Mouse (Mus musculus) lung, embryonic 15.5 days (tissue): ENCODE measurements around the gene Tas2r103. TPM values are rescaled to one million over a fixed set of nuclear protein-coding genes. Genes with fewer than 3 reads are reported as not detected.

Source experiments
- ATAC-seq: fragments of 200-750 bp; cut with Nextera tagmentation; 2 replicates; pipeline ENCODE4 v1.8.0; 2017; ENCODE audit warnings: moderate number of reproducible peaks, borderline replicate concordance; ENCODE audit not compliant: low FRiP score, low TSS enrichment; ENCODE audit errors: extremely low read depth
- H3K27ac ChIP-seq: fragments of 300-500 bp; sonication (generic); 2 replicates; pipeline ENCODE4 v1.5.1; 2015; ENCODE audit warnings: moderate library complexity, mild to moderate bottlenecking, inconsistent platforms
- H3K27me3 ChIP-seq: fragments of 300-500 bp; sonication (generic); 2 replicates; pipeline ENCODE4 v1.6.1; 2015; ENCODE audit warnings: inconsistent platforms
- H3K36me3 ChIP-seq: fragments of 300-500 bp; sonication (generic); 2 replicates; pipeline ENCODE4 v1.6.1; 2015; ENCODE audit warnings: inconsistent platforms
- H3K4me1 ChIP-seq: fragments of 300-500 bp; sonication (generic); 2 replicates; pipeline ENCODE4 v1.6.1; 2015; ENCODE audit warnings: inconsistent platforms
- H3K4me2 ChIP-seq: fragments of 300-500 bp; sonication (generic); 2 replicates; pipeline ENCODE4 v1.6.1; 2015; ENCODE audit warnings: inconsistent platforms, mild to moderate bottlenecking, moderate library complexity
- H3K4me3 ChIP-seq: fragments of 300-500 bp; sonication (generic); 2 replicates; pipeline ENCODE4 v1.5.1; 2015; ENCODE audit warnings: mild to moderate bottlenecking, inconsistent platforms
- H3K9ac ChIP-seq: fragments of 300-500 bp; sonication (generic); 2 replicates; pipeline ENCODE4 v1.6.1; 2015; ENCODE audit warnings: inconsistent platforms
- H3K9me3 ChIP-seq: fragments of 300-500 bp; sonication (generic); 2 replicates; pipeline ENCODE4 v1.6.1; 2016; ENCODE audit warnings: inconsistent platforms
- WGBS: fragments of 180-500 bp; shearing (Covaris S2); methylation state at CpG from one replicate; pipeline ENCODE4 v1.1.7; 2015; 5-methylcytosine and 5-hydroxymethylcytosine counted together
- polyA plus RNA-seq: library from polyadenylated mRNA; unstranded; fragments of >200 nt; fragmentation: Nextera tagmentation; extraction: Ambion mirVana; gene quantifications from 2 replicates; pipeline ENCODE4 v1.2.1, GENCODE M21; 2015

The Tas2r103 gene
- polyA plus RNA-seq: not detected in 2 replicates

- WGBS: 74% methylated on average over 2 of the region's 2 CpGs
- no peak for ATAC-seq
- H3K9ac ChIP-seq: no peak within 1 kb of the TSS
Observed at GRCm38 (mm10) chr6:133037001-133037400, at the start of gene Tas2r103. TSS of gene Tas2r103 (minus strand) at chr6:133037101.

GRCm38 (mm10) chr6:133055716-133056115 is 18.8 kb upstream of the Tas2r103 start, which contains the start of gene Tas2r140:
TSS of gene Tas2r140 (minus strand) at chr6:133055816.
- ATAC-seq: no peak
- H3K9me3 ChIP-seq: no peaks in the 10 kb centered on the region
- H3K4me2 ChIP-seq: no peak within 1 kb of the TSS
- H3K27ac ChIP-seq: no peak within 1 kb of the TSS
- H3K9ac ChIP-seq: no peak within 1 kb of the TSS
- H3K27me3 ChIP-seq: no peaks in the 10 kb centered on the region
- H3K36me3 ChIP-seq: no peaks in the 10 kb centered on the region
- H3K4me1 ChIP-seq: no peaks in the 10 kb centered on the region
- no peak within 1 kb of the TSS for H3K4me3 ChIP-seq

More at GRCm38 (mm10) chr6:133037001-133037400, at the start of gene Tas2r103:
- no peaks in the 10 kb centered on the region for H3K36me3 ChIP-seq
- no peak within 1 kb of the TSS for H3K27ac ChIP-seq
- no peaks in the 10 kb centered on the region for H3K27me3 ChIP-seq
- H3K4me2 ChIP-seq: no peak within 1 kb of the TSS
- no peaks in the 10 kb centered on the region for H3K4me1 ChIP-seq
- H3K9me3 ChIP-seq: no peaks in the 10 kb centered on the region
- H3K4me3 ChIP-seq: no peak within 1 kb of the TSS

Other genes starting within 250 kb of the Tas2r103 start
- not detected in 2 replicates for gene Tas2r117, start 234.3 kb downstream of the Tas2r103 start, polyA plus RNA-seq
- not detected in 2 replicates for gene Tas2r123, start 190.0 kb downstream of the Tas2r103 start, polyA plus RNA-seq
- not detected in 2 replicates for gene Tas2r116, start 181.7 kb downstream of the Tas2r103 start, polyA plus RNA-seq
- gene Tas2r110, start 169.1 kb downstream of the Tas2r103 start, polyA plus RNA-seq: not detected in 2 replicates
- not detected in 2 replicates for gene Tas2r113, start 144.1 kb downstream of the Tas2r103 start, polyA plus RNA-seq
- not detected in 2 replicates for gene Tas2r125, start 127.5 kb downstream of the Tas2r103 start, polyA plus RNA-seq
- gene Tas2r129, start 86.0 kb downstream of the Tas2r103 start, polyA plus RNA-seq: not detected in 2 replicates
- gene Tas2r131, start 79.2 kb downstream of the Tas2r103 start, polyA plus RNA-seq: not detected in 2 replicates
- gene Tas2r109, start 56.1 kb downstream of the Tas2r103 start, polyA plus RNA-seq: not detected in 2 replicates
- gene Tas2r140, start 18.7 kb upstream of the Tas2r103 start, polyA plus RNA-seq: not detected in 2 replicates
- gene Smim10l1, start 67.8 kb upstream of the Tas2r103 start, polyA plus RNA-seq: 79.6 and 79.8 TPM in 2 replicates